Mouse (Mus musculus): ENCODE data around the gene Slc6a6. TPM values are rescaled to one million over a fixed set of nuclear protein-coding genes. Genes with fewer than 3 reads are reported as not detected.
A peak's percentile ranks its signal among the peaks of the same experiment; 100 is the strongest.

Gene Slc6a6
- polyA plus RNA-seq, 1 experiment from 2014 or later = 21.7 TPM

GRCm38 (mm10) chr6:91686597-91686996 lies 2.7 kb downstream of the Slc6a6 start:
- ATAC-seq (ENCODE audit: low read depth) = no peak
- Histone ChIP-seq H3K27me3 (no peaks in the 10 kb centered on the region), H3K4me1 (replicated peaks) (peaks cover 86% of the 10 kb centered on the region), H3K9me3 (replicated peaks) (no peaks in the 10 kb centered on the region), H3K27ac (no peak overlapping the region), H3K9ac (no peak overlapping the region), H3K4me2 (peak overlapping the region; percentile 99; the same call in 1 of the 2 replicates), H3K36me3 (0 out of 2 replicates have a peak, but pooled peaks cover 5% of the 10 kb centered on the region), H3K4me3 (replicated peaks) (0 out of 2 replicates have a peak overlapping the region, but pooled peaks have one; percentile 0)
- DNase-seq = no peak
- WGBS (ENCODE audit: insufficient replicate concordance) = 56% methylated on average over 4 of the region's 4 CpGs

- Histone ChIP-seq H3K9me3 (replicated peaks) (no peaks in the 10 kb centered on the region), H3K4me2 (no peak overlapping the region), H3K36me3 (peaks cover 14% of the 10 kb centered on the region; the same call in 1 of the 2 replicates), H3K9ac (no peak overlapping the region), H3K27me3 (no peaks in the 10 kb centered on the region), H3K4me3 (replicated peaks) (no peak overlapping the region), H3K4me1 (replicated peaks) (peaks cover 79% of the 10 kb centered on the region), H3K27ac (no peak overlapping the region)
- ATAC-seq (ENCODE audit: low read depth) (no peak), DNase-seq (no peak)
- WGBS (ENCODE audit: insufficient replicate concordance) = 63% methylated on average over 6 of the region's 6 CpGs
These were observed 4.2 kb downstream of the Slc6a6 start for GRCm38 (mm10) chr6:91688021-91688420.

- H3K27me3 ChIP-seq = no peaks in the 10 kb centered on the region
- no peak overlapping the region for H3K4me3 ChIP-seq (replicated peaks)
- H3K4me1 ChIP-seq (replicated peaks) = peaks cover 76% of the 10 kb centered on the region
- DNase-seq (no peak), ATAC-seq (ENCODE audit: low read depth) (0 out of 2 replicates have a peak, but pooled peaks have one; percentile 9)
- H3K36me3 ChIP-seq = peaks cover 14% of the 10 kb centered on the region; the same call in 1 of the 2 replicates
- no peaks in the 10 kb centered on the region for H3K9me3 ChIP-seq (replicated peaks)
- no peak overlapping the region for H3K4me2 ChIP-seq
- peak overlapping the region; percentile 40; the same call in 1 of the 2 replicates for H3K9ac ChIP-seq
- H3K27ac ChIP-seq = no peak overlapping the region
These were observed 5.4 kb downstream of the Slc6a6 start for GRCm38 (mm10) chr6:91689231-91689630.

- H3K4me1 ChIP-seq (replicated peaks) = peaks cover 72% of the 10 kb centered on the region
- H3K36me3 ChIP-seq = peaks cover 14% of the 10 kb centered on the region; the same call in 1 of the 2 replicates
- no peak overlapping the region for H3K27ac ChIP-seq
- no peak for ATAC-seq (ENCODE audit: low read depth)
- 58% methylated on average over 7 of the region's 7 CpGs for WGBS (ENCODE audit: insufficient replicate concordance)
- H3K9ac ChIP-seq = no peak overlapping the region
- H3K9me3 ChIP-seq (replicated peaks) = no peaks in the 10 kb centered on the region
- H3K4me3 ChIP-seq (replicated peaks) = no peak overlapping the region
- no peak overlapping the region for H3K4me2 ChIP-seq
- DNase-seq = no peak
- H3K27me3 ChIP-seq = no peaks in the 10 kb centered on the region
These were observed 6.4 kb downstream of the Slc6a6 start for GRCm38 (mm10) chr6:91690222-91690621.

GRCm38 (mm10) chr6:91690646-91691045 lies 6.8 kb downstream of the Slc6a6 start:
- H3K9ac ChIP-seq = no peak overlapping the region
- H3K4me1 ChIP-seq (replicated peaks) = peaks cover 68% of the 10 kb centered on the region
- peaks cover 14% of the 10 kb centered on the region; the same call in 1 of the 2 replicates for H3K36me3 ChIP-seq
- no peak overlapping the region for H3K4me3 ChIP-seq (replicated peaks)
- no peaks in the 10 kb centered on the region for H3K27me3 ChIP-seq
- ATAC-seq (ENCODE audit: low read depth) = no peak
- no peak overlapping the region for H3K27ac ChIP-seq
- 73% methylated on average over 7 of the region's 7 CpGs for WGBS (ENCODE audit: insufficient replicate concordance)
- H3K4me2 ChIP-seq = no peak overlapping the region
- no peak for DNase-seq
- H3K9me3 ChIP-seq (replicated peaks) = no peaks in the 10 kb centered on the region

- no peak overlapping the region for H3K9ac ChIP-seq
- no peak for ATAC-seq (ENCODE audit: low read depth)
- H3K27ac ChIP-seq = no peak overlapping the region
- peaks cover 14% of the 10 kb centered on the region; the same call in 1 of the 2 replicates for H3K36me3 ChIP-seq
- WGBS (ENCODE audit: insufficient replicate concordance) = 76% methylated on average over 4 of the region's 4 CpGs
- H3K4me1 ChIP-seq (replicated peaks) = peaks cover 59% of the 10 kb centered on the region
- no peaks in the 10 kb centered on the region for H3K27me3 ChIP-seq
- no peaks in the 10 kb centered on the region for H3K9me3 ChIP-seq (replicated peaks)
- H3K4me3 ChIP-seq (replicated peaks) = no peak overlapping the region
- no peak for DNase-seq
- no peak overlapping the region for H3K4me2 ChIP-seq
These were observed 7.7 kb downstream of the Slc6a6 start for GRCm38 (mm10) chr6:91691576-91691975.

GRCm38 (mm10) chr6:91693301-91693886 lies 9.5 kb downstream of the Slc6a6 start:
- no peak overlapping the region for H3K27ac ChIP-seq
- H3K36me3 ChIP-seq = peaks cover 14% of the 10 kb centered on the region; the same call in 1 of the 2 replicates
- H3K4me1 ChIP-seq (replicated peaks) = peaks cover 53% of the 10 kb centered on the region
- ATAC-seq (ENCODE audit: low read depth) (no peak), DNase-seq (no peak)
- H3K4me2 ChIP-seq = no peak overlapping the region
- H3K27me3 ChIP-seq = no peaks in the 10 kb centered on the region
- 66% methylated on average over 17 of the region's 17 CpGs for WGBS (ENCODE audit: insufficient replicate concordance)
- no peak overlapping the region for H3K4me3 ChIP-seq (replicated peaks)
- no peaks in the 10 kb centered on the region for H3K9me3 ChIP-seq (replicated peaks)
- no peak overlapping the region for H3K9ac ChIP-seq

- no peak for DNase-seq
- Histone ChIP-seq H3K4me2 (no peak overlapping the region), H3K27me3 (no peaks in the 10 kb centered on the region), H3K36me3 (peaks cover 14% of the 10 kb centered on the region; the same call in 1 of the 2 replicates), H3K4me1 (replicated peaks) (peaks cover 53% of the 10 kb centered on the region), H3K9ac (no peak overlapping the region), H3K4me3 (replicated peaks) (no peak overlapping the region), H3K9me3 (replicated peaks) (no peaks in the 10 kb centered on the region), H3K27ac (no peak overlapping the region)
- no peak for ATAC-seq (ENCODE audit: low read depth)
- 76% methylated on average over 7 of the region's 7 CpGs for WGBS (ENCODE audit: insufficient replicate concordance)
These were observed 10.8 kb downstream of the Slc6a6 start for GRCm38 (mm10) chr6:91694610-91695009.

- 59% methylated on average over 1 of the region's 1 CpGs for WGBS (ENCODE audit: insufficient replicate concordance)
- no peak overlapping the region for H3K4me3 ChIP-seq (replicated peaks)
- H3K9me3 ChIP-seq (replicated peaks) = no peaks in the 10 kb centered on the region
- no peak overlapping the region for H3K27ac ChIP-seq
- ATAC-seq (ENCODE audit: low read depth) (no peak), DNase-seq (no peak)
- no peak overlapping the region for H3K4me2 ChIP-seq
- H3K4me1 ChIP-seq (replicated peaks) = peaks cover 51% of the 10 kb centered on the region
- peaks cover 24% of the 10 kb centered on the region for H3K36me3 ChIP-seq
- no peaks in the 10 kb centered on the region for H3K27me3 ChIP-seq
- no peak overlapping the region for H3K9ac ChIP-seq
These were observed 15.0 kb downstream of the Slc6a6 start for GRCm38 (mm10) chr6:91698831-91699230.

GRCm38 (mm10) chr6:91699482-91700200 lies 15.8 kb downstream of the Slc6a6 start:
- no peak overlapping the region for H3K4me3 ChIP-seq (replicated peaks)
- H3K9ac ChIP-seq = no peak overlapping the region
- WGBS (ENCODE audit: insufficient replicate concordance) = 47% methylated on average over 4 of the region's 4 CpGs
- no peaks in the 10 kb centered on the region for H3K9me3 ChIP-seq (replicated peaks)
- no peaks in the 10 kb centered on the region for H3K27me3 ChIP-seq
- no peak overlapping the region for H3K27ac ChIP-seq
- ATAC-seq (ENCODE audit: low read depth) (no peak), DNase-seq (no peak)
- no peak overlapping the region for H3K4me2 ChIP-seq
- H3K4me1 ChIP-seq (replicated peaks) = peaks cover 45% of the 10 kb centered on the region
- peaks cover 28% of the 10 kb centered on the region for H3K36me3 ChIP-seq

- peak overlapping the region; percentile 56; the same call in 1 of the 2 replicates for H3K27ac ChIP-seq
- H3K9me3 ChIP-seq (replicated peaks) = no peaks in the 10 kb centered on the region
- no peak overlapping the region for H3K9ac ChIP-seq
- WGBS (ENCODE audit: insufficient replicate concordance) = 75% methylated on average over 11 of the region's 11 CpGs
- no peak overlapping the region for H3K4me3 ChIP-seq (replicated peaks)
- H3K36me3 ChIP-seq = peaks cover 28% of the 10 kb centered on the region
- no peak overlapping the region for H3K4me2 ChIP-seq
- ATAC-seq (ENCODE audit: low read depth) (peak; percentile 34; the same call in 1 of the 2 replicates), DNase-seq (no peak)
- H3K4me1 ChIP-seq (replicated peaks) = peaks cover 46% of the 10 kb centered on the region
- H3K27me3 ChIP-seq = no peaks in the 10 kb centered on the region
These were observed 17.2 kb downstream of the Slc6a6 start for GRCm38 (mm10) chr6:91700823-91701621.
